Mouse (Mus musculus): ENCODE results near the gene Inmt.
"Not testable (repeated sequence)": the region's sequence is repeated elsewhere in the genome, so short reads cannot be mapped to it uniquely, and the experiment has no call there.

Gene Inmt

GRCm38 (mm10) chr6:55174741-55175181, at the start of gene Inmt:
Inmt (minus strand) TSS chr6:55175043.
- in situ Hi-C loops (cut with MboI, MseI): no loop called here

GRCm38 (mm10) chr6:55223986-55224385, 49.1 kb upstream of the Inmt start:
- in situ Hi-C loops (cut with MboI, MseI): no loop called here

- in situ Hi-C loops (cut with MboI, MseI): no loop called here
These were observed 43.4 kb upstream of the Inmt start for GRCm38 (mm10) chr6:55218232-55218631.

- in situ Hi-C loops (cut with MboI, MseI): no loop called here
These were observed 39.7 kb upstream of the Inmt start for GRCm38 (mm10) chr6:55214541-55214940.

GRCm38 (mm10) chr6:55210423-55211365, 35.9 kb upstream of the Inmt start:
- in situ Hi-C loops (cut with MboI, MseI): no loop called here

- in situ Hi-C loops (cut with MboI, MseI): no loop called here
These were observed 32.9 kb upstream of the Inmt start for GRCm38 (mm10) chr6:55207786-55208185.

GRCm38 (mm10) chr6:55203931-55204330, 29.1 kb upstream of the Inmt start:
- in situ Hi-C loops (cut with MboI, MseI): no loop called here

- in situ Hi-C loops (cut with MboI, MseI): no loop called here
These were observed 28.4 kb upstream of the Inmt start, which contains the start of gene Mindy4 for GRCm38 (mm10) chr6:55202913-55203910. Mindy4 (plus strand) TSS chr6:55203383.

GRCm38 (mm10) chr6:55199047-55199446, 24.2 kb upstream of the Inmt start:
- in situ Hi-C loops (cut with MboI, MseI): no loop called here

GRCm38 (mm10) chr6:55193171-55193570, 18.3 kb upstream of the Inmt start:
- in situ Hi-C loops (cut with MboI, MseI): no loop called here

GRCm38 (mm10) chr6:55191537-55191936, 16.7 kb upstream of the Inmt start:
- in situ Hi-C loops (cut with MboI, MseI): no loop called here

GRCm38 (mm10) chr6:55189406-55189805, 14.6 kb upstream of the Inmt start:
- in situ Hi-C loops (cut with MboI, MseI): no loop called here

GRCm38 (mm10) chr6:55187827-55188226, 13.0 kb upstream of the Inmt start:
- in situ Hi-C loops (cut with MboI, MseI): not testable (repeated sequence)

GRCm38 (mm10) chr6:55182655-55183430, 8.0 kb upstream of the Inmt start:
- in situ Hi-C loops (cut with MboI, MseI): no loop called here

- in situ Hi-C loops (cut with MboI, MseI): no loop called here
These were observed 4.7 kb upstream of the Inmt start for GRCm38 (mm10) chr6:55179560-55179959.

- in situ Hi-C loops (cut with MboI, MseI): no loop called here
These were observed 2.4 kb upstream of the Inmt start for GRCm38 (mm10) chr6:55177060-55177732.

GRCm38 (mm10) chr6:55175892-55176291, 1.0 kb upstream of the Inmt start:
- in situ Hi-C loops (cut with MboI, MseI): no loop called here

GRCm38 (mm10) chr6:55175456-55175855, 613 bp upstream of the Inmt start:
- in situ Hi-C loops (cut with MboI, MseI): no loop called here

GRCm38 (mm10) chr6:55173941-55174349, 898 bp downstream of the Inmt start:
- in situ Hi-C loops (cut with MboI, MseI): no loop called here

- in situ Hi-C loops (cut with MboI, MseI): no loop called here
These were observed 1.7 kb downstream of the Inmt start for GRCm38 (mm10) chr6:55173171-55173570.

GRCm38 (mm10) chr6:55171638-55172037, 3.2 kb downstream of the Inmt start:
- in situ Hi-C loops (cut with MboI, MseI): no loop called here

Measured in regulatory T cell (primary cell).